In the genomic region with DNA sequence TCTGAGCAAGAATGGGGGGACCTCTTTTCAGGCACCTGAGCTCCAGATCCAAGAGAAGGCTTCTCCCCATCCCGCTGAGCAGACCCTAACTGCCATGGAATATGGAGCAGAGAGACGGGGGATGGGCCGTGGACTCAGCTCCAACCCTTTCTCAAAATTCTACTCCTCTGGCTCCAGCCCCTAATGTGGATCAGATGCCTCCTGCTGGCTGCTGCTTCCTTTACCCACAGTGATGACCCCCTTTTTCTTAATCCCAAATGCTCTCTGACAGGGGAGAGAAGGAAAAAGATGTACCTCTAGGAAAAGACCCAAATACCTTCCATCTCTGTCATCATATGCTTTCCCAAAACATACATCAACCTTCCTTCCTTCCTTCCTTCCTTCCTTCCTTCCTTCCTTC, we compare ENCODE assay signal across 35 mouse cellular contexts. TPM values are rescaled to one million over a fixed set of nuclear protein-coding genes. Genes with fewer than 3 reads are reported as not detected.
"Had no signal": no experiment of that assay in that cellular context is flagged by ENCODE, and none has a peak within 500 bp of the region (broad histone marks: within the 10 kb centered on the region; RNA-seq: fewer than 3 reads in every experiment).

A gene (minus strand): TSS at position 101 of the 400 bp plus-strand sequence.

- H3K36me3 ChIP-seq: limb, embryonic 10.5 days; limb, embryonic 12.5 days; limb, embryonic 13.5 days; limb, embryonic 15.5 days; liver, embryonic 12.5 days; liver, embryonic 13.5 days; liver, embryonic 15.5 days; lung, embryonic 15.5 days; midbrain, embryonic 10.5 days; midbrain, embryonic 12.5 days; midbrain, embryonic 15.5 days had no signal

- H3K4me1 ChIP-seq: limb, embryonic 13.5 days; liver, embryonic 15.5 days; lung, embryonic 15.5 days; midbrain, embryonic 12.5 days; midbrain, embryonic 15.5 days had no signal

- ATAC-seq: liver, embryonic 12.5 days; liver, postnatal 0 days; lung, postnatal 0 days; midbrain, embryonic 15.5 days; midbrain, embryonic 16.5 days had no signal

- H3K4me3 ChIP-seq: left cerebral cortex, adult 2 months; limb, embryonic 10.5 days; limb, embryonic 12.5 days; limb, embryonic 13.5 days; limb, embryonic 15.5 days; liver, embryonic 12.5 days; liver, embryonic 13.5 days; liver, embryonic 15.5 days; lung, embryonic 15.5 days; megakaryocyte, embryonic 14.5 days; midbrain, embryonic 10.5 days; midbrain, embryonic 12.5 days; midbrain, embryonic 15.5 days; myocyte had no signal

- H3K9me3 ChIP-seq: limb, embryonic 10.5 days; limb, embryonic 12.5 days; limb, embryonic 13.5 days; limb, embryonic 15.5 days; liver, embryonic 12.5 days; liver, embryonic 13.5 days; liver, embryonic 15.5 days; lung, embryonic 15.5 days; megakaryocyte, embryonic 14.5 days; midbrain, embryonic 10.5 days; midbrain, embryonic 12.5 days; midbrain, embryonic 15.5 days had no signal

- DNase-seq: left cerebral cortex, postnatal 4 days; liver; liver, embryonic 13.5 days; liver, postnatal 0 days; lung, adult 18-20 months; lung, adult 2 months; lung, embryonic 14.5 days; lung, postnatal 10 days; lung, postnatal 14 days; lung, postnatal 36 days; lung, postnatal 4 days; midbrain, embryonic 14.5 days had no signal

- H3K4me2 ChIP-seq: limb, embryonic 12.5 days; limb, embryonic 13.5 days; limb, embryonic 15.5 days; liver, embryonic 11.5 days; liver, embryonic 12.5 days; liver, embryonic 13.5 days; liver, embryonic 15.5 days; lung, embryonic 14.5 days; lung, embryonic 15.5 days; midbrain, embryonic 12.5 days; midbrain, embryonic 15.5 days had no signal

- H3K9ac ChIP-seq: limb, embryonic 12.5 days; limb, embryonic 13.5 days; limb, embryonic 15.5 days; liver, embryonic 12.5 days; liver, embryonic 13.5 days; liver, embryonic 14.5 days; liver, embryonic 15.5 days; liver, postnatal 0 days; lung, embryonic 14.5 days; lung, embryonic 15.5 days; midbrain, embryonic 12.5 days; midbrain, embryonic 15.5 days had no signal

- H3K27me3 ChIP-seq: limb, embryonic 13.5 days; limb, embryonic 15.5 days; lung, embryonic 15.5 days; midbrain, embryonic 12.5 days; midbrain, embryonic 15.5 days had no signal

- H3K27ac ChIP-seq: left cerebral cortex, adult 2 months; limb, embryonic 10.5 days; limb, embryonic 12.5 days; limb, embryonic 13.5 days; limb, embryonic 15.5 days; liver, embryonic 12.5 days; liver, embryonic 13.5 days; liver, embryonic 14.5 days; liver, embryonic 15.5 days; lung, embryonic 15.5 days; macrophage; midbrain, embryonic 10.5 days; midbrain, embryonic 12.5 days; midbrain, embryonic 15.5 days had no signal

RNA-seq across cellular contexts. Expression of the gene that starts here (rescaled TPM):
- polyA plus RNA-seq: limb, embryonic 10.5 days; limb, embryonic 11.5 days; limb, embryonic 12.5 days; limb, embryonic 13.5 days; limb, embryonic 14.5 days; limb, embryonic 15.5 days; liver, adult 2 months; liver, embryonic 11.5 days; liver, embryonic 12.5 days; liver, embryonic 13.5 days; liver, embryonic 14.5 days; liver, embryonic 15.5 days; liver, embryonic 16.5 days; liver, postnatal 0 days; lung, embryonic 14.5 days; lung, embryonic 15.5 days; lung, embryonic 16.5 days; lung, postnatal 0 days; macrophage; midbrain, embryonic 10.5 days; myocyte had no signal
